Mouse (Mus musculus) C2C12 (cell line): Measurements from ENCODE around the gene Vmn2r74. TPM values are rescaled to one million over a fixed set of nuclear protein-coding genes. Genes with fewer than 3 reads are reported as not detected.

Source experiments
- H3K27me3 ChIP-seq: one replicate; pipeline ENCODE4 v1.6.1; 2011; ENCODE audit not compliant: control insufficient read depth, insufficient read depth, insufficient read length
- H3K36me3 ChIP-seq: one replicate; pipeline ENCODE4 v1.6.1; 2011; ENCODE audit not compliant: control insufficient read depth, insufficient read depth
- H3K4me3 ChIP-seq: one replicate; pipeline ENCODE4 v1.5.1; 2011; ENCODE audit warnings: mild to moderate bottlenecking, control low read depth; ENCODE audit not compliant: poor library complexity, insufficient read depth, severe bottlenecking
- H3K79me2 ChIP-seq: one replicate; pipeline ENCODE4 v1.6.1; 2011; ENCODE audit not compliant: control insufficient read depth, insufficient read depth
- H3K79me3 ChIP-seq: one replicate; pipeline ENCODE4 v1.6.1; 2011; ENCODE audit warnings: low read depth, control low read depth
- H3ac ChIP-seq: one replicate; pipeline ENCODE3; 2011; ENCODE audit warnings: low read depth; ENCODE audit not compliant: control insufficient read depth, insufficient read length
- CEBPB ChIP-seq: IDR thresholded peaks from one replicate; pipeline ENCODE4 v1.6.1; 2011; ENCODE audit warnings: low read depth, mild to moderate bottlenecking, control low read depth, moderate library complexity
- CTCF ChIP-seq: IDR thresholded peaks from one replicate; pipeline ENCODE4 v1.5.1; 2011; ENCODE audit not compliant: control insufficient read depth, insufficient read depth, insufficient read length
- MAX ChIP-seq: IDR thresholded peaks from one replicate; pipeline ENCODE4 v1.6.1; 2011; ENCODE audit warnings: mild to moderate bottlenecking, control low read depth
- long read RNA-seq, 2 experiments: library from polyadenylated mRNA; unstranded; transcript quantifications; one replicate each; pipeline ENCODE4 v2.0.0; 2019 to 2020
- polyA plus RNA-seq: library from polyadenylated mRNA; unstranded; fragments of >200 nt; fragmentation: generic; extraction: Trizol; gene quantifications from one replicate; pipeline ENCODE4 v1.2.1, GENCODE M21; 2012; ENCODE audit warnings: missing spikeins

Gene Vmn2r74
- not detected for polyA plus RNA-seq
- long read RNA-seq, experiment 1 = 0 reads
- long read RNA-seq, experiment 2 = 0 reads

GRCm38 (mm10) chr7:85961529-85961928 is at the start of gene Vmn2r74:
Gene Vmn2r74 (minus strand): TSS chr7:85961629.
- H3K27me3 ChIP-seq = no peaks in the 10 kb centered on the region
- TF ChIP-seq MAX = no peak
- no peaks in the 10 kb centered on the region for H3K79me3 ChIP-seq
- no peaks in the 10 kb centered on the region for H3K36me3 ChIP-seq
- no peak within 1 kb of the TSS for H3K4me3 ChIP-seq
- no peak within 1 kb of the TSS for H3ac ChIP-seq
- no peaks in the 10 kb centered on the region for H3K79me2 ChIP-seq

GRCm38 (mm10) chr7:86007533-86007932 is 46.1 kb upstream of the Vmn2r74 start:
- Histone ChIP-seq H3K36me3 (no peaks in the 10 kb centered on the region), H3K79me2 (no peaks in the 10 kb centered on the region), H3ac (no peak overlapping the region), H3K79me3 (no peaks in the 10 kb centered on the region), H3K4me3 (no peak overlapping the region), H3K27me3 (no peaks in the 10 kb centered on the region)
- no peak for TF ChIP-seq MAX
- no peak for TF ChIP-seq CTCF
- no peak for TF ChIP-seq CEBPB

Other genes starting within 250 kb of the Vmn2r74 start
- not detected for gene Vmn2r72, start 206.5 kb downstream of the Vmn2r74 start, polyA plus RNA-seq
- gene Vmn2r73, start 85.4 kb downstream of the Vmn2r74 start, polyA plus RNA-seq = not detected
- gene Vmn2r75, start 210.1 kb upstream of the Vmn2r74 start, polyA plus RNA-seq = not detected